Mouse (Mus musculus) olfactory bulb, adult 2 months (tissue): Measurements from ENCODE around the gene Stc2. TPM values are rescaled to one million over a fixed set of nuclear protein-coding genes. Genes with fewer than 3 reads are reported as not detected.

Source experiments
- H3K27ac ChIP-seq: fragments of 200-500 bp; 2 replicates; pipeline ENCODE4 v1.5.1; 2012; ENCODE audit warnings: low read depth, low read length; ENCODE audit not compliant: insufficient read depth
- H3K4me1 ChIP-seq: fragments of 200-500 bp; 2 replicates; pipeline ENCODE4 v1.6.1; 2012; ENCODE audit warnings: low read length; ENCODE audit not compliant: control insufficient read depth, insufficient read depth
- H3K4me3 ChIP-seq: fragments of 200-500 bp; 2 replicates; pipeline ENCODE4 v1.5.1; 2012; ENCODE audit warnings: mild to moderate bottlenecking, low read depth, low read length, moderate library complexity; ENCODE audit not compliant: insufficient read depth
- CTCF ChIP-seq: fragments of 200-500 bp; IDR thresholded peaks from 2 replicates; pipeline ENCODE4 v1.5.1; 2012; ENCODE audit warnings: low read depth, mild to moderate bottlenecking, low read length, moderate library complexity; ENCODE audit not compliant: insufficient read depth
- POLR2A ChIP-seq: fragments of 200-500 bp; IDR thresholded peaks from 2 replicates; pipeline ENCODE4 v1.6.1; 2012; ENCODE audit warnings: mild to moderate bottlenecking, low read depth, low read length, moderate library complexity; ENCODE audit not compliant: insufficient read depth
- WGBS: fragments of 180-500 bp; shearing (Covaris S2); methylation state at CpG from one replicate; pipeline ENCODE4 v1.1.7; 2018; 5-methylcytosine and 5-hydroxymethylcytosine counted together
- polyA plus RNA-seq: library from polyadenylated mRNA; stranded (reverse); fragments of >200 nt; gene quantifications from 2 replicates; pipeline ENCODE4 v1.2.4, GENCODE M21; 2012; ENCODE audit warnings: low replicate concordance; ENCODE audit not compliant: missing spikeins, insufficient read depth, insufficient read length

Gene Stc2
- polyA plus RNA-seq, 1 experiment, result not detected

DNA sequence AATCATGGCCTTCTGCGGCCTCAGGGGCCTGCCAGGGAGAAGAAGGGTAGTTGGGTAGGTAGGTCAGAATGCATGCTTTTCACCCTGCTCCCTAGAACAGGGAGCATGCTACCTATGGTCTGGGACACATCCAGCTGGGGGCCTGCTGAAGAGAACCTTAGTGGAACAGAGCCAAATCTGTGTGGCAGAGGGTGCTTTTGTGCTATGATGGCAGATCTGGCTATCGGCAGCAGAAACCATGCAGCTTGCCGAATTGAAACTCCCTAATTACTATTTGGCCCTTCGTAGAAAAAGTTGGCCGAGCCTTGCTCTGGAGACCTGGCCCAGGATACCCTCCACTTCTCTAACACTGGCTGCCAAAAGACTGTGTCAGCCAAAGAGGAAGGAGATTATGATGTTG, 11.4 kb downstream of the Stc2 start:
- 63% methylated on average over 5 of the region's 5 CpGs for WGBS
- H3K4me1 ChIP-seq, result no peaks in the 10 kb centered on the region
- TF ChIP-seq POLR2A, result no peak
- TF ChIP-seq CTCF, result no peak
- no peak overlapping the region for H3K27ac ChIP-seq
- no peak overlapping the region for H3K4me3 ChIP-seq

DNA sequence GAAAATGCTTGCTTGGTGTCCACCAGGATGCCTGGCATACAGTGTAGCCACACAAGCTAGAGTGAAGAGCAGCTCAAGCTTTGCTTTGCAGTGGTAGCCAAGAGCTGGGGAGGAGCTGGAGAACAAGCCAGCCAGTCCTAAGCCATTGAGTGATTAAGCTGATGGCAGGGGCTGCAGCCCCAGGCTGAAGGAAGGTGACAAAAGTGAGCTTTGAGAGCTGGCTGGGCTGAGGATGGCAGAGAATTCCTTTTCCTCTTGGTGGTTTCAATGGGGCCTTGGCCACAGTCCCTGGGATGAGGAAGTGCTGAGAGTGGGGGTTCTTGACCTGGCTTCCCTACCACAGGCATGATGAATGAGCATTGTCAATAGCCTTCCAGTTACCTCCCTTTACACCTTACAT, 13.0 kb downstream of the Stc2 start:
- H3K4me3 ChIP-seq, result no peak overlapping the region
- H3K27ac ChIP-seq, result no peak overlapping the region
- H3K4me1 ChIP-seq, result no peaks in the 10 kb centered on the region
- TF ChIP-seq POLR2A (no peak), CTCF (no peak)

DNA sequence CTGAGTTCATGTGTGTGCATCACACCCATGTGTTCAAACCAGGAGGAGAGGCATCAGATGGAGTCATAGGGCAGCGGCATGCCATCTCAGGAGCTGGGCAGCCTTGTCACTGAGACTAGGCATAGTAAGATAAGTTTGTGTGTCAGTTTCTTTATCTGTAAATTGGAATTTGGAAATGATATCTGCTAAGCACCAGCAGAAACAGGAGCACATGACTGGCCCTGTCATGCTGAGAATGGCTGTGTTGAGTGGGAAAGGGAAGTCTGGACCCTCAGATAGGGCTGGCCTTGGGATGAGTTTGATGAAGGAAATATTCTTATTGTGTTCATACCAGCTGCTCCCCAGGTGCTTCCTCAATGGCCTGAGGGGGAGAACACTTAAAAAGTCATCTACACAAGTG, 14.1 kb downstream of the Stc2 start:
- Histone ChIP-seq H3K27ac (no peak overlapping the region), H3K4me3 (no peak overlapping the region), H3K4me1 (no peaks in the 10 kb centered on the region)
- TF ChIP-seq CTCF (no peak), POLR2A (no peak)
- 97% methylated on average over 1 of the region's 1 CpGs for WGBS

DNA sequence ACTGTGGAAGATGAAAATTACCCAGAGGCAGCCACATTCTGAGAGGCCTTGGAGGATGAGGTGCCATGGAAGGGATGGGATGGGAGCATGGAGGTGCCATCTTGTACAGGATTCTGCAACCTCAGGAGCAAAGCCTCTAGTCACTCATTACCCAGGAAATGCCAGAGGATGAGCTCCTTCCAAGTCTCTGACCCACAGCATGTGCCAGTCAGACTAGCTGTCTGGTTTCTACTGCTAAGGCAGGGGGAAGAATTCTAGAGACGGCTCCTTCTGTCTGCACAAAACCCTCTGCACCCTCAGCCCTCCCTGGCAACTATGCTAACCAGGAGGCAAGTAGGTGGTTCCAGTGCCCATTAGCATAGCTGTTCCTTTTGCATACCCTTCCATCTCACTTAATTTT, 15.4 kb downstream of the Stc2 start:
- 62% methylated on average over 1 of the region's 1 CpGs for WGBS
- no peaks in the 10 kb centered on the region for H3K4me1 ChIP-seq
- no peak overlapping the region for H3K4me3 ChIP-seq
- H3K27ac ChIP-seq, result no peak overlapping the region
- TF ChIP-seq CTCF (no peak), POLR2A (no peak)

Other genes with a start within 250 kb of the Stc2 start
- gene Gm17332, start 187.6 kb downstream of the Stc2 start, polyA plus RNA-seq, result not detected in 2 replicates